Mouse (Mus musculus) liver, embryonic 13.5 days (tissue): Measurements from ENCODE around the gene Erbb2. TPM values are rescaled to one million over a fixed set of nuclear protein-coding genes. Genes with fewer than 3 reads are reported as not detected.
A peak's percentile ranks its signal among the peaks of the same experiment; 100 is the strongest.

Experiments
- ATAC-seq: fragments of 200-750 bp; cut with Nextera tagmentation; 2 replicates; pipeline ENCODE4 v1.8.0; 2017; ENCODE audit warnings: low read depth, mild to moderate bottlenecking, moderate number of reproducible peaks, moderate library complexity
- DNase-seq: peaks from one replicate; pipeline ENCODE4 v3.0.0; 2022
- H3K27ac ChIP-seq: fragments of 300-500 bp; sonication (generic); 2 replicates; pipeline ENCODE4 v1.5.1; 2015; ENCODE audit warnings: moderate library complexity, mild to moderate bottlenecking, inconsistent platforms
- H3K27me3 ChIP-seq: fragments of 300-500 bp; sonication (generic); 2 replicates; pipeline ENCODE4 v1.6.1; 2015; ENCODE audit warnings: mild to moderate bottlenecking, inconsistent platforms
- H3K36me3 ChIP-seq: fragments of 300-500 bp; sonication (generic); 2 replicates; pipeline ENCODE4 v1.6.1; 2015; ENCODE audit warnings: mild to moderate bottlenecking, inconsistent platforms
- H3K4me1 ChIP-seq: fragments of 300-500 bp; sonication (generic); replicated peaks from 2 replicates; pipeline ENCODE4 v1.6.1; 2015; ENCODE audit warnings: inconsistent platforms
- H3K4me2 ChIP-seq: fragments of 300-500 bp; sonication (generic); 2 replicates; pipeline ENCODE4 v1.6.1; 2015; ENCODE audit warnings: inconsistent platforms, mild to moderate bottlenecking, moderate library complexity
- H3K4me3 ChIP-seq: fragments of 300-500 bp; sonication (generic); replicated peaks from 2 replicates; pipeline ENCODE4 v1.5.1; 2015; ENCODE audit warnings: mild to moderate bottlenecking, inconsistent platforms
- H3K9ac ChIP-seq: fragments of 300-500 bp; sonication (generic); 2 replicates; pipeline ENCODE4 v1.6.1; 2015; ENCODE audit warnings: mild to moderate bottlenecking, inconsistent platforms
- H3K9me3 ChIP-seq: fragments of 300-500 bp; sonication (generic); replicated peaks from 2 replicates; pipeline ENCODE4 v1.6.1; 2016; ENCODE audit warnings: inconsistent platforms
- WGBS: fragments of 180-500 bp; shearing (Covaris S2); methylation state at CpG from one replicate; pipeline ENCODE4 v1.1.7; 2015; ENCODE audit not compliant: insufficient replicate concordance; 5-methylcytosine and 5-hydroxymethylcytosine counted together
- polyA plus RNA-seq: library from polyadenylated mRNA; unstranded; fragments of >200 nt; fragmentation: Nextera tagmentation; extraction: Ambion mirVana; gene quantifications from 2 replicates; pipeline ENCODE4 v1.2.1, GENCODE M21; 2015

Erbb2 gene
- polyA plus RNA-seq, 1 experiment from 2014 or later = 2.2 TPM

GRCm38 (mm10) chr11:98418939-98419547, 6.8 kb downstream of the Erbb2 start:
- no peak for ATAC-seq
- H3K9me3 ChIP-seq = no peaks in the 10 kb centered on the region
- peaks cover 30% of the 10 kb centered on the region for H3K27me3 ChIP-seq
- H3K4me3 ChIP-seq = no peak overlapping the region
- no peak overlapping the region for H3K27ac ChIP-seq
- peaks cover 4% of the 10 kb centered on the region; the same call in 1 of the 2 replicates for H3K4me1 ChIP-seq
- no peak overlapping the region for H3K9ac ChIP-seq
- H3K4me2 ChIP-seq = no peak overlapping the region
- no peaks in the 10 kb centered on the region for H3K36me3 ChIP-seq
- no peak for DNase-seq
- 68% methylated on average over 10 of the region's 10 CpGs for WGBS

DNA sequence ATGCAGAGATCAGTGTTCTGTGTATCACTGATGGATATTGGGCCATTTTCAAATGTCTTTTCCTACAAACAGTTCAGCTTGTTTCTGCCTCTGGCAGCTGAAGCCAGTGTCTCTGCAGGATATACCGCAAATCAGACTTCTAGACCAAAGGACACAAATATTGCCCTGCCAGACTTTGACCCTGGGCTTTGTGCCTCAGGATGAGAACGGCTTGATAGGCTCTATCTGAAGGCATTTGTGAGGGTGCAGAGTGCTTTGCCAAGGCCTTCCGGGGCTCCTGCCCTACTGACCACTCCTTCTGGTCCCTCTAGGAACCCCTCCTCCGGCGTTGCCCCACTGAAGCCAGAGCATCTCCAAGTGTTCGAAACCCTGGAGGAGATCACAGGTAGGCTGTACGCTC, 14.3 kb downstream of the Erbb2 start:
- H3K9ac ChIP-seq = no peak overlapping the region
- no peak overlapping the region for H3K4me3 ChIP-seq
- no peaks in the 10 kb centered on the region for H3K36me3 ChIP-seq
- no peak overlapping the region for H3K27ac ChIP-seq
- no peaks in the 10 kb centered on the region for H3K9me3 ChIP-seq
- ATAC-seq (no peak), DNase-seq (no peak)
- H3K4me1 ChIP-seq = no peaks in the 10 kb centered on the region
- no peak overlapping the region for H3K4me2 ChIP-seq
- 0 out of 2 replicates have a peak, but pooled peaks cover 2% of the 10 kb centered on the region for H3K27me3 ChIP-seq
- WGBS = 83% methylated on average over 7 of the region's 7 CpGs

GRCm38 (mm10) chr11:98428436-98428835, 16.2 kb downstream of the Erbb2 start:
- no peak overlapping the region for H3K4me2 ChIP-seq
- no peak overlapping the region for H3K4me3 ChIP-seq
- H3K27ac ChIP-seq = no peak overlapping the region
- no peak for DNase-seq
- no peaks in the 10 kb centered on the region for H3K36me3 ChIP-seq
- no peaks in the 10 kb centered on the region for H3K4me1 ChIP-seq
- H3K9ac ChIP-seq = no peak overlapping the region
- no peak for ATAC-seq
- no peaks in the 10 kb centered on the region for H3K9me3 ChIP-seq
- WGBS = 60% methylated on average over 5 of the region's 5 CpGs
- H3K27me3 ChIP-seq = no peaks in the 10 kb centered on the region

DNA sequence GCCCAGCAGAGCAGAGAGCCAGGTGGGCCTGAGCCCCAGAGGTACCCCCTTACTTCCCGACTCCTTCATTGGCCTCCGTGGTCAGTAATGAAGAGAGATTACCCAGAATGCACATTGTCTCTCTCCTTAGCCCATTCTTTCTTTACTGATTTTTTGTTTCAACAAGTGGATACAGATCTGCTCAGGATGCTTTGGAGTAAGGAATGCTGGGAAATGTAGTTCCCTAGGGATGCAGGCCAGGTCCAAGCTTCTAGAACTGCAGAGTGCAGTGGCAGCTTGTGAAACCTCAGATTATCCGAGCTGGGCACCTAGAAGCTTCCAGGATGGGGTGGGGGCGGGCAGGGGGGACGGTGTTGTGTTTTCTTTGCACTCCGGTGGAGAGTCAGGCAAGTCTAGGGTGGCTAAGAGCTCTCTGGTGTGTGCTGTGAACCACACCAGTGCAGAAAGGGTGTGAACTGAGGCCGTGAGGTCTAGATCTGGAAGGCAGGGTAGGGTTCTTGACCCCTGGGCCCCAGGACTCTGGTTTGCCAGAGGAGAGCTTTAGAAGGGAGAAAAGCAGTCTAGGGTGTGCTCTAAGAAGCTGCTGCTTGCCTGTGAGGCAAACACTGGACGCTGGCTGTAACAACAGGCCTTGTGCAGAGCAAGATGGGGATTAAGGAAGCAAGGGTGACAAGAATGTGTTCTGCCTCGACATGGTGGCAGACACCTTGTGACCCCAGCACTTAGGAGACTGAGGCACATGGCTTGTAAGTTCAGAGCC, 19.7 kb downstream of the Erbb2 start:
- 52% methylated on average over 9 of the region's 9 CpGs for WGBS
- Histone ChIP-seq H3K9ac (no peak overlapping the region), H3K4me1 (no peaks in the 10 kb centered on the region), H3K27me3 (no peaks in the 10 kb centered on the region), H3K36me3 (0 out of 2 replicates have a peak, but pooled peaks cover 5% of the 10 kb centered on the region), H3K4me2 (no peak overlapping the region), H3K9me3 (no peaks in the 10 kb centered on the region), H3K4me3 (no peak overlapping the region), H3K27ac (no peak overlapping the region)
- no peak for ATAC-seq
- DNase-seq = no peak

DNA sequence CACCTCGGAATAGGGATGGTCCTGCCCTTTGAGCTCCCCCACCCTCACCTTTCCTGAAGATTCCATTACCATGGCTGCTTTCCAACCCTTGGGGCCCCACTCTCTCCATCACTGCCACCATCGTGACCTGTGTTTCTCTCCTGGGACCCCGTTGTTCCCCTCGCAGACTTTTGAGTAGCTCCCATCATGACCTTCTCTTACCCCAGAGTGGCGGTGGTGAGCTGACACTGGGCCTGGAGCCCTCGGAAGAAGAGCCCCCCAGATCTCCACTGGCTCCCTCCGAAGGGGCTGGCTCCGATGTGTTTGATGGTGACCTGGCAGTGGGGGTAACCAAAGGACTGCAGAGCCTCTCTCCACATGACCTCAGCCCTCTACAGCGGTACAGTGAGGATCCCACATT, 23.5 kb downstream of the Erbb2 start:
- WGBS = 80% methylated on average over 9 of the region's 9 CpGs
- ATAC-seq = no peak
- H3K36me3 ChIP-seq = 0 out of 2 replicates have a peak, but pooled peaks cover 5% of the 10 kb centered on the region

GRCm38 (mm10) chr11:98437441-98437840, 25.2 kb downstream of the Erbb2 start:
- H3K27me3 ChIP-seq = no peaks in the 10 kb centered on the region
- H3K4me3 ChIP-seq = no peak overlapping the region
- no peak overlapping the region for H3K9ac ChIP-seq
- peaks cover 15% of the 10 kb centered on the region for H3K4me1 ChIP-seq
- H3K9me3 ChIP-seq = no peaks in the 10 kb centered on the region
- DNase-seq = no peak
- WGBS = 80% methylated on average over 6 of the region's 6 CpGs
- no peak overlapping the region for H3K27ac ChIP-seq
- no peak for ATAC-seq
- 0 out of 2 replicates have a peak, but pooled peaks cover 5% of the 10 kb centered on the region for H3K36me3 ChIP-seq
- peak overlapping the region; percentile 88 for H3K4me2 ChIP-seq

More for the DNA sequence above, 23.5 kb downstream of the Erbb2 start:
- no peak overlapping the region for H3K9ac ChIP-seq
- no peaks in the 10 kb centered on the region for H3K9me3 ChIP-seq
- peaks cover 15% of the 10 kb centered on the region for H3K4me1 ChIP-seq
- no peak overlapping the region for H3K4me2 ChIP-seq
- no peak for DNase-seq
- H3K4me3 ChIP-seq = no peak overlapping the region
- no peak overlapping the region for H3K27ac ChIP-seq
- H3K27me3 ChIP-seq = no peaks in the 10 kb centered on the region

DNA sequence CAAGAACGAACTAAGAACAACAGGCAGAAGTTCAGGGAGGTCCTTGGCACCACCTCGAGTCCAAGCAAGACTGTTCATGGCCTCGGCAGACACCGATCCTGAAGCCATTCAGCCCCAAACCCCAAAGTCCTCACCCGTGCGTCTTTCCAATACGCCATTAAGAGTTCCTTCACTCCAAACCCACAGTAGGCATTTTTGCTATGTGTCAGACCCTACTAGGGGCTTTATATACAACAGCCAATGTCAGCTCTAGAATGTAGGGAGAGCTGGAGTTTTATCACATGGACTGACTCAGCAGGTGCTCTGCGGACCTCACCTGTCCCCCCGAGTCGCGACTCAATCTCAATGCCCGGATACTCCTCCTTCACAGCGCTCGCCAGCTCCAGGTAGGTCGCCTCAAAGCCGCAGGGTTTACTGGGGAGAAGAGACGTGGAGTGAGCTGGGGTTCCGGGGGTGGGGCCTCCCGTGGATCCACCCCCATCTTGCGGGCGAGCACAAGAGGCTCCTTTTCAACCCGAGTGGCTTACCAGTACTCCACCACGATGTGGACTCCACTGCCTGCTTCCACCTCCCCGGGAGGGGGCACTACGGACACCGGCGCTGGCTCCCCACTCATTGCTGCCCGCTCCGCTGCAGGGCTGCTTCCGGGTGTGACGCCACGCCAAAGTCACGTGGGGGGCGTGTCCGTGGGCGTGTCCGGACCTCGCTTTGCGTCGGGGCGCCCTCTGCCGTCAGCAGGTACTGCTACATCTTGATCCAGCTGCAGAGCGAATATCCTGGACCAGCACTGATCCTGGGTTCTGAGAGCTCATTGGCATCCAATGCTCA, 26.3 kb downstream of the Erbb2 start, which contains the start of gene Mien1:
Mien1 (minus strand) TSS at position 661 of the 828 bp plus-strand sequence.
- H3K4me3 ChIP-seq = peak within 1 kb of the TSS; percentile 78
- peak within 1 kb of the TSS; percentile 69 for H3K9ac ChIP-seq
- peak; percentile 89 for DNase-seq
- ATAC-seq = peak; percentile 83
- H3K27me3 ChIP-seq = no peaks in the 10 kb centered on the region
- H3K36me3 ChIP-seq = 0 out of 2 replicates have a peak, but pooled peaks cover 5% of the 10 kb centered on the region
- peak within 1 kb of the TSS; percentile 72 for H3K27ac ChIP-seq
- 2% methylated on average over 43 of the region's 43 CpGs for WGBS
- H3K4me2 ChIP-seq = peak within 1 kb of the TSS; percentile 88
- peaks cover 15% of the 10 kb centered on the region for H3K4me1 ChIP-seq
- no peaks in the 10 kb centered on the region for H3K9me3 ChIP-seq

GRCm38 (mm10) chr11:98443688-98444087, 31.4 kb downstream of the Erbb2 start:
- Histone ChIP-seq H3K9me3 (no peaks in the 10 kb centered on the region), H3K4me1 (0 out of 2 replicates have a peak, but pooled peaks cover 4% of the 10 kb centered on the region), H3K4me2 (no peak overlapping the region), H3K9ac (no peak overlapping the region), H3K36me3 (no peaks in the 10 kb centered on the region), H3K27ac (no peak overlapping the region), H3K27me3 (peaks cover 38% of the 10 kb centered on the region), H3K4me3 (no peak overlapping the region)
- 58% methylated on average over 1 of the region's 1 CpGs for WGBS
- ATAC-seq (no peak), DNase-seq (no peak)

GRCm38 (mm10) chr11:98445238-98445637, 33.0 kb downstream of the Erbb2 start:
- Histone ChIP-seq H3K36me3 (no peaks in the 10 kb centered on the region), H3K4me2 (no peak overlapping the region), H3K4me3 (no peak overlapping the region), H3K9ac (no peak overlapping the region), H3K27ac (peak overlapping the region; percentile 68), H3K9me3 (no peaks in the 10 kb centered on the region), H3K27me3 (peaks cover 51% of the 10 kb centered on the region), H3K4me1 (peaks cover 7% of the 10 kb centered on the region; the same call in 1 of the 2 replicates)
- 5% methylated on average over 1 of the region's 1 CpGs for WGBS
- DNase-seq = no peak
- no peak for ATAC-seq

- Histone ChIP-seq H3K4me1 (peaks cover 7% of the 10 kb centered on the region; the same call in 1 of the 2 replicates), H3K36me3 (no peaks in the 10 kb centered on the region), H3K9me3 (no peaks in the 10 kb centered on the region), H3K9ac (no peak overlapping the region), H3K27me3 (peaks cover 55% of the 10 kb centered on the region), H3K4me2 (0 out of 2 replicates have a peak overlapping the region, but pooled peaks have one; percentile 13), H3K27ac (peak overlapping the region; percentile 68), H3K4me3 (no peak overlapping the region)
- 36% methylated on average over 4 of the region's 4 CpGs for WGBS
- no peak for DNase-seq
- ATAC-seq = no peak
Observed at GRCm38 (mm10) chr11:98445679-98446078, 33.4 kb downstream of the Erbb2 start.

- Histone ChIP-seq H3K9ac (peak within 1 kb of the TSS; percentile 60), H3K4me2 (peak within 1 kb of the TSS; percentile 13; the same call in 1 of the 2 replicates), H3K27me3 (peaks cover 58% of the 10 kb centered on the region), H3K4me3 (peak within 1 kb of the TSS; percentile 51), H3K9me3 (no peaks in the 10 kb centered on the region), H3K36me3 (no peaks in the 10 kb centered on the region), H3K4me1 (peaks cover 7% of the 10 kb centered on the region; the same call in 1 of the 2 replicates), H3K27ac (peak within 1 kb of the TSS; percentile 81)
- DNase-seq (no peak), ATAC-seq (peak; percentile 22)
- WGBS = 12% methylated on average over 5 of the region's 5 CpGs
Observed at GRCm38 (mm10) chr11:98446213-98446561, 33.9 kb downstream of the Erbb2 start, which contains the start of gene Grb7. Gene Grb7, plus strand, starts transcription at chr11:98446394.
